Mouse (Mus musculus) limb, embryonic 11.5 days (tissue): ENCODE measurements around the gene Ctdspl2. TPM values are rescaled to one million over a fixed set of nuclear protein-coding genes. Genes with fewer than 3 reads are reported as not detected.
A peak's percentile ranks its signal among the peaks of the same experiment; 100 is the strongest.
"Not testable (repeated sequence)": the region's sequence is repeated elsewhere in the genome, so short reads cannot be mapped to it uniquely, and the experiment has no call there.

Experiments used
- ATAC-seq: fragments of 200-750 bp; cut with Nextera tagmentation; 2 replicates; pipeline ENCODE4 v1.8.0; 2017; ENCODE audit warnings: low read depth; ENCODE audit not compliant: insufficient number of reproducible peaks, low FRiP score, low TSS enrichment
- DNase-seq: peaks from one replicate; pipeline ENCODE4 v3.0.0-alpha.2; 2015; ENCODE audit warnings: low spot score
- H3K27ac ChIP-seq: fragments of 300-500 bp; sonication (generic); replicated peaks from 2 replicates; pipeline ENCODE4 v1.5.1; 2014; ENCODE audit warnings: low read depth, mild to moderate bottlenecking, low read length
- H3K27me3 ChIP-seq: fragments of 300-500 bp; sonication (generic); 2 replicates; pipeline ENCODE4 v1.6.1; 2014; ENCODE audit warnings: mild to moderate bottlenecking, low read length, mixed read lengths; ENCODE audit not compliant: control insufficient read depth, insufficient read depth
- H3K36me3 ChIP-seq: fragments of 300-500 bp; sonication (generic); 2 replicates; pipeline ENCODE4 v1.6.1; 2014; ENCODE audit warnings: mild to moderate bottlenecking, low read length, moderate library complexity, mixed read lengths; ENCODE audit not compliant: control insufficient read depth, insufficient read depth
- H3K4me1 ChIP-seq: fragments of 300-500 bp; sonication (generic); 2 replicates; pipeline ENCODE4 v1.6.1; 2014; ENCODE audit warnings: low read length, mixed read lengths; ENCODE audit not compliant: control insufficient read depth, insufficient read depth
- H3K4me2 ChIP-seq: fragments of 300-500 bp; sonication (generic); 2 replicates; pipeline ENCODE4 v1.6.1; 2014; ENCODE audit warnings: low read depth, mild to moderate bottlenecking, moderate library complexity; ENCODE audit not compliant: severe bottlenecking
- H3K4me3 ChIP-seq: fragments of 300-500 bp; sonication (generic); 2 replicates; pipeline ENCODE4 v1.5.1; 2014; ENCODE audit warnings: low read depth, low read length
- H3K9ac ChIP-seq: fragments of 300-500 bp; sonication (generic); 2 replicates; pipeline ENCODE4 v1.6.1; 2014; ENCODE audit warnings: mild to moderate bottlenecking, low read length
- H3K9me3 ChIP-seq: fragments of 300-500 bp; sonication (generic); 2 replicates; pipeline ENCODE4 v1.6.1; 2016; ENCODE audit warnings: low read length; ENCODE audit not compliant: control insufficient read depth
- WGBS: fragments of 180-500 bp; shearing (Covaris S2); extraction: QIAGEN DNeasy Blood & Tissue Kit; methylation state at CpG from one replicate; pipeline ENCODE4 v1.1.7; 2014; 5-methylcytosine and 5-hydroxymethylcytosine counted together
- polyA plus RNA-seq: library from polyadenylated mRNA; unstranded; fragments of >200 nt; fragmentation: Nextera tagmentation; extraction: Ambion mirVana; gene quantifications from 2 replicates; pipeline ENCODE4 v1.2.1, GENCODE M21; 2014

Gene Ctdspl2
- polyA plus RNA-seq, 1 experiment from 2014 or later, result 63.1 TPM

- Histone ChIP-seq H3K4me1 (peaks cover 5% of the 10 kb centered on the region; the same call in 1 of the 2 replicates), H3K4me2 (peak overlapping the region; percentile 84), H3K27ac (no peak overlapping the region), H3K36me3 (peaks cover 2% of the 10 kb centered on the region; the same call in 1 of the 2 replicates), H3K4me3 (peak overlapping the region; percentile 95), H3K9ac (peak overlapping the region; percentile 94), H3K27me3 (no peaks in the 10 kb centered on the region), H3K9me3 (no peaks in the 10 kb centered on the region)
- 14% methylated on average over 8 of the region's 8 CpGs for WGBS
- no peak for DNase-seq
- ATAC-seq, result no peak
Measured at GRCm38 (mm10) chr2:121957216-121957792, 1.5 kb downstream of the Ctdspl2 start.

- Histone ChIP-seq H3K36me3 (peaks cover 7% of the 10 kb centered on the region; the same call in 1 of the 2 replicates), H3K4me3 (no peak overlapping the region), H3K4me1 (no peaks in the 10 kb centered on the region), H3K27ac (no peak overlapping the region), H3K27me3 (no peaks in the 10 kb centered on the region), H3K4me2 (no peak overlapping the region), H3K9me3 (no peaks in the 10 kb centered on the region), H3K9ac (no peak overlapping the region)
- 92% methylated on average over 1 of the region's 1 CpGs for WGBS
- no peak for DNase-seq
- ATAC-seq, result no peak
Measured at GRCm38 (mm10) chr2:121995738-121996137, 39.9 kb downstream of the Ctdspl2 start.

GRCm38 (mm10) chr2:122008832-122009231, 53.0 kb downstream of the Ctdspl2 start:
- Histone ChIP-seq H3K27me3 (no peaks in the 10 kb centered on the region), H3K9me3 (no peaks in the 10 kb centered on the region), H3K4me2 (no peak overlapping the region), H3K27ac (no peak overlapping the region), H3K36me3 (peaks cover under 1% of the 10 kb centered on the region; the same call in 1 of the 2 replicates), H3K4me3 (no peak overlapping the region), H3K4me1 (no peaks in the 10 kb centered on the region), H3K9ac (no peak overlapping the region)
- peak; percentile 57 for DNase-seq
- ATAC-seq, result no peak
- 22% methylated on average over 3 of the region's 3 CpGs for WGBS

GRCm38 (mm10) chr2:122011441-122011840, 55.6 kb downstream of the Ctdspl2 start:
- H3K27me3 ChIP-seq, result no peaks in the 10 kb centered on the region
- DNase-seq (no peak), ATAC-seq (no peak)
- peaks cover 3% of the 10 kb centered on the region; the same call in 1 of the 2 replicates for H3K36me3 ChIP-seq
- 89% methylated on average over 7 of the region's 7 CpGs for WGBS
- no peak overlapping the region for H3K4me2 ChIP-seq
- no peak overlapping the region for H3K27ac ChIP-seq
- H3K4me1 ChIP-seq, result no peaks in the 10 kb centered on the region
- no peak overlapping the region for H3K9ac ChIP-seq
- H3K9me3 ChIP-seq, result no peaks in the 10 kb centered on the region
- H3K4me3 ChIP-seq, result no peak overlapping the region

- DNase-seq (no peak), ATAC-seq (no peak)
- no peak overlapping the region for H3K4me2 ChIP-seq
- H3K27ac ChIP-seq, result no peak overlapping the region
- no peaks in the 10 kb centered on the region for H3K27me3 ChIP-seq
- no peaks in the 10 kb centered on the region for H3K9me3 ChIP-seq
- H3K36me3 ChIP-seq, result peaks cover 3% of the 10 kb centered on the region; the same call in 1 of the 2 replicates
- no peak overlapping the region for H3K9ac ChIP-seq
- 50% methylated on average over 1 of the region's 1 CpGs for WGBS
- H3K4me1 ChIP-seq, result no peaks in the 10 kb centered on the region
- no peak overlapping the region for H3K4me3 ChIP-seq
Measured at GRCm38 (mm10) chr2:122018705-122019104, 62.9 kb downstream of the Ctdspl2 start.

GRCm38 (mm10) chr2:122022284-122022683, 66.5 kb downstream of the Ctdspl2 start:
- no peak overlapping the region for H3K4me2 ChIP-seq
- H3K27me3 ChIP-seq, result no peaks in the 10 kb centered on the region
- no peaks in the 10 kb centered on the region for H3K9me3 ChIP-seq
- H3K4me3 ChIP-seq, result no peak overlapping the region
- H3K36me3 ChIP-seq, result no peaks in the 10 kb centered on the region
- 74% methylated on average over 2 of the region's 2 CpGs for WGBS
- H3K4me1 ChIP-seq, result no peaks in the 10 kb centered on the region
- no peak for ATAC-seq
- no peak overlapping the region for H3K9ac ChIP-seq
- no peak overlapping the region for H3K27ac ChIP-seq
- no peak for DNase-seq

- H3K4me1 ChIP-seq, H3K27ac ChIP-seq, ATAC-seq, H3K36me3 ChIP-seq, H3K4me2 ChIP-seq, H3K9me3 ChIP-seq, H3K9ac ChIP-seq, DNase-seq, H3K4me3 ChIP-seq, H3K27me3 ChIP-seq: not testable (repeated sequence)
- WGBS, result 93% methylated on average over 10 of the region's 10 CpGs
Measured at GRCm38 (mm10) chr2:122027091-122027490, 71.3 kb downstream of the Ctdspl2 start.

- under 1% methylated on average over 56 of the region's 67 CpGs for WGBS
- peak; percentile 91 for DNase-seq
- peak within 1 kb of the TSS; percentile 53 for H3K27ac ChIP-seq
- H3K36me3 ChIP-seq, result peaks cover 2% of the 10 kb centered on the region; the same call in 1 of the 2 replicates
- H3K4me1 ChIP-seq, result 0 out of 2 replicates have a peak, but pooled peaks cover 2% of the 10 kb centered on the region
- peak within 1 kb of the TSS; percentile 91 for H3K9ac ChIP-seq
- peak within 1 kb of the TSS; percentile 88 for H3K4me3 ChIP-seq
- ATAC-seq, result peak; percentile 99
- H3K9me3 ChIP-seq, result no peaks in the 10 kb centered on the region
- H3K4me2 ChIP-seq, result peak within 1 kb of the TSS; percentile 71
- no peaks in the 10 kb centered on the region for H3K27me3 ChIP-seq
Measured at GRCm38 (mm10) chr2:122027862-122028755, 72.3 kb downstream of the Ctdspl2 start, which contains the start of gene Eif3j1. Gene Eif3j1 (plus strand): TSS chr2:122028546.
